Mouse (Mus musculus): Measurements from ENCODE around the gene Otx1. TPM values are rescaled to one million over a fixed set of nuclear protein-coding genes. Genes with fewer than 3 reads are reported as not detected.

Gene Otx1
- polyA plus RNA-seq, 1 experiment from 2014 or later = not detected

- Histone ChIP-seq H3K27me3 (peaks cover 56% of the 10 kb centered on the region), H3K36me3 (no peaks in the 10 kb centered on the region), H3K9ac (no peak overlapping the region), H3K4me3 (replicated peaks) (no peak overlapping the region), H3K27ac (no peak overlapping the region), H3K9me3 (replicated peaks) (no peaks in the 10 kb centered on the region), H3K4me2 (no peak overlapping the region), H3K4me1 (replicated peaks) (no peaks in the 10 kb centered on the region)
- ATAC-seq (ENCODE audit: low read depth) (no peak), DNase-seq (no peak)
- WGBS (ENCODE audit: insufficient replicate concordance) = 34% methylated on average over 1 of the region's 1 CpGs
These were observed 17.6 kb downstream of the Otx1 start for GRCm38 (mm10) chr11:21985118-21985517.

GRCm38 (mm10) chr11:21974005-21974531 is 28.6 kb downstream of the Otx1 start:
- Histone ChIP-seq H3K4me1 (replicated peaks) (no peaks in the 10 kb centered on the region), H3K9ac (no peak overlapping the region), H3K36me3 (no peaks in the 10 kb centered on the region), H3K9me3 (replicated peaks) (no peaks in the 10 kb centered on the region), H3K4me3 (replicated peaks) (no peak overlapping the region), H3K4me2 (no peak overlapping the region), H3K27ac (no peak overlapping the region), H3K27me3 (no peaks in the 10 kb centered on the region)
- no peak for DNase-seq
- WGBS (ENCODE audit: insufficient replicate concordance) = 64% methylated on average over 5 of the region's 5 CpGs
- ATAC-seq (ENCODE audit: low read depth) = no peak

GRCm38 (mm10) chr11:21973597-21973996 is 29.1 kb downstream of the Otx1 start:
- H3K4me3 ChIP-seq (replicated peaks) = no peak overlapping the region
- WGBS (ENCODE audit: insufficient replicate concordance) = 60% methylated on average over 3 of the region's 3 CpGs
- ATAC-seq (ENCODE audit: low read depth) = no peak

GRCm38 (mm10) chr11:21968922-21969321 is 33.8 kb downstream of the Otx1 start:
- H3K4me1 ChIP-seq (replicated peaks) = no peaks in the 10 kb centered on the region
- H3K36me3 ChIP-seq = no peaks in the 10 kb centered on the region
- 70% methylated on average over 3 of the region's 3 CpGs for WGBS (ENCODE audit: insufficient replicate concordance)
- no peaks in the 10 kb centered on the region for H3K27me3 ChIP-seq
- no peak overlapping the region for H3K4me3 ChIP-seq (replicated peaks)
- no peaks in the 10 kb centered on the region for H3K9me3 ChIP-seq (replicated peaks)
- no peak for DNase-seq
- no peak overlapping the region for H3K4me2 ChIP-seq
- ATAC-seq (ENCODE audit: low read depth) = no peak
- no peak overlapping the region for H3K9ac ChIP-seq
- no peak overlapping the region for H3K27ac ChIP-seq

More at GRCm38 (mm10) chr11:21973597-21973996, 29.1 kb downstream of the Otx1 start:
- Histone ChIP-seq H3K4me2 (no peak overlapping the region), H3K27me3 (no peaks in the 10 kb centered on the region), H3K27ac (no peak overlapping the region), H3K9ac (no peak overlapping the region), H3K4me1 (replicated peaks) (no peaks in the 10 kb centered on the region), H3K9me3 (replicated peaks) (no peaks in the 10 kb centered on the region), H3K36me3 (no peaks in the 10 kb centered on the region)
- no peak for DNase-seq

GRCm38 (mm10) chr11:21955167-21955566 is 47.5 kb downstream of the Otx1 start:
- no peaks in the 10 kb centered on the region for H3K9me3 ChIP-seq (replicated peaks)
- no peaks in the 10 kb centered on the region for H3K4me1 ChIP-seq (replicated peaks)
- no peak overlapping the region for H3K27ac ChIP-seq
- H3K9ac ChIP-seq = no peak overlapping the region
- no peak overlapping the region for H3K4me2 ChIP-seq
- no peaks in the 10 kb centered on the region for H3K27me3 ChIP-seq
- H3K36me3 ChIP-seq = no peaks in the 10 kb centered on the region
- DNase-seq (no peak), ATAC-seq (ENCODE audit: low read depth) (no peak)
- no peak overlapping the region for H3K4me3 ChIP-seq (replicated peaks)
- 65% methylated on average over 7 of the region's 7 CpGs for WGBS (ENCODE audit: insufficient replicate concordance)

GRCm38 (mm10) chr11:21951657-21952237 is 51.0 kb downstream of the Otx1 start:
- DNase-seq = no peak
- Histone ChIP-seq H3K4me3 (replicated peaks) (no peak overlapping the region), H3K4me1 (replicated peaks) (no peaks in the 10 kb centered on the region), H3K36me3 (no peaks in the 10 kb centered on the region), H3K27ac (no peak overlapping the region), H3K4me2 (no peak overlapping the region), H3K9ac (no peak overlapping the region), H3K9me3 (replicated peaks) (no peaks in the 10 kb centered on the region), H3K27me3 (no peaks in the 10 kb centered on the region)
- ATAC-seq (ENCODE audit: low read depth) = no peak
- 68% methylated on average over 2 of the region's 2 CpGs for WGBS (ENCODE audit: insufficient replicate concordance)

GRCm38 (mm10) chr11:21950094-21950493 is 52.6 kb downstream of the Otx1 start:
- Histone ChIP-seq H3K27me3 (no peaks in the 10 kb centered on the region), H3K27ac (no peak overlapping the region), H3K4me3 (replicated peaks) (no peak overlapping the region), H3K4me1 (replicated peaks) (no peaks in the 10 kb centered on the region), H3K4me2 (no peak overlapping the region), H3K9me3 (replicated peaks) (no peaks in the 10 kb centered on the region), H3K9ac (no peak overlapping the region), H3K36me3 (no peaks in the 10 kb centered on the region)
- DNase-seq (no peak), ATAC-seq (ENCODE audit: low read depth) (no peak)

Data from liver, embryonic 13.5 days (tissue).